Mouse (Mus musculus) left cerebral cortex, postnatal 36 days (tissue): ENCODE data around the gene Bcl2a1b. TPM values are rescaled to one million over a fixed set of nuclear protein-coding genes. Genes with fewer than 3 reads are reported as not detected.
"Not testable (repeated sequence)": the region's sequence is repeated elsewhere in the genome, so short reads cannot be mapped to it uniquely, and the experiment has no call there.

Experiments used
- DNase-seq, 2 experiments: peaks; one replicate each; pipeline ENCODE4 v3.0.0; 2021 to 2022; ENCODE audit warnings: low spot score in 2 of 2, mixed read lengths in 1 of 2
- intact Hi-C: fragments of 180-260 bp; cut with DNase I; formaldehyde crosslinking; loops from one replicate; pipeline ENCODE4 v1.15.1; 2025
- total RNA-seq, 2 experiments: library from RNA; stranded (reverse); gene quantifications; 2 replicates each; pipeline ENCODE4 v1.2.3; 2021

Gene Bcl2a1b
- total RNA-seq, 2 experiments from 2014 or later: 0.64 TPM; not detected in 1

GRCm38 (mm10) chr9:89237131-89237530, 38.1 kb downstream of the Bcl2a1b start:
- intact Hi-C loops, DNase-seq: not testable (repeated sequence)

DNA sequence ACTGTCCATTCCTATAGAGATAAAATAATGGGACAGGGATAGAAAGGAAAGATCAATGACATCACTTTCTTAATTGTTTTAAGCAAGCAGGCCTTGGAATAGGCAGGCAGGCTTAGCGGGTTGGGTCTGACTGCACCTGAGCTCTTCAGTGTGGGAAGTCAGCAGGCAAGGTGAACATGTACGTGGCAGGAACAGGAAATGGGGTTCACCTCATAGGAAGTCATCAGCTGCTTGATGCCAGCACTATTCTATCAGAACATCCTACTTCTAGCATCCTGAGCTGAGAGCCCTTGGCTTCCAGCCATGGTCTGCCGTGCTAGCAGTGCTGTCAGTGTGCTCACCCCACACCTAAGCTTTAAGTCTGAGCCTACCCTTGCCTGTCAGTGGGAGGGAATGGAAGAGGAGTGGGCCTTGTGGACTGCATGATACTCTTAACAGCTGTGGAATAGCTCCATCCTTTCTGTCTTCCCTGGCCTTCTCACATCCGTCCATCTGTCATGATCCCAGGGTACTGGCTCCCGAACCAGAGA, 40.0 kb downstream of the Bcl2a1b start:
- DNase-seq, intact Hi-C loops: not testable (repeated sequence)

DNA sequence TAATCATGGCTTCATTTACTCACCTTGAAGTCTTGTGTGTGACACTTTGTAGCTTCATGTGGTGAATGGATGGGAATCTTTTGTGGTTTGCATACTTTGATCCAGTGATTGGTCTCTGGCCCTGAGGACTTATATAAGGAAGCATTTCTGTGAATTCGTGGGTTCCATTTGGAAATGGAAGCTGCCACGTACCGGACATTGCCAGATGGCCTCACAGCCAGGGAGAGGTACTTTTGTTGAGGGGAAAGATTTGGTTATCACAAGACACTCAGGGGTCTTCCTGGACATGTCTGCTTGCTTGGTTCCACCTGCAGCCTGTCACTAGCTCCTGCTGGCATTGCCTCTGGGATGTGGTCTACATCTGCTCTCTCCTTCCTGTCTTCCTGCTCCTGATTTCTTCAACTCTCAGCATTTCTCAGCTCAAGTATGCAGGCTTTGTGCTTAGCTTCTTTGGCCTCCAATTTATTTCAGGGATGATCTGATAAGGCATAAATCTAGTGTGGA, 41.6 kb downstream of the Bcl2a1b start:
- intact Hi-C loops, DNase-seq: not testable (repeated sequence)

DNA sequence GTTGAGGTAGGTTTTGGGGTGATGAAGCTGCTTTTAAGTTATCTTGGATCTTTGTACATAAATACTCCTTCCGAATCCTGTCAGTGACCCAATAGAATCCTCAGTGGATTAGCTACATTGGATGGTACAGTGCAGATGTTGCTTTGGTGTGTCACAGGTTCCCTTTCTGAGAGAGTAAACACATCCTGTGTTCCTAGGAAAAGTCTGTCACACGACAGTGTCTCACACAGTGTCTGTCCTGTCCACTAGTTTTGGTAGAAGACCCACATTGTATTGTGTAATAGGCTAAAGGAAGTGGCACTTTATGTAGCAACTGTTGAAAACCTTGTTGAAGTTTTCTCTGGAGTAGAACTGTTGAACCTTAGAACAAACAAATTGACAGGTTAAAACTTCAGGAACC, 54.4 kb downstream of the Bcl2a1b start:
- DNase-seq: no peak
- intact Hi-C loops: no loop called here

- intact Hi-C loops: no loop called here
- DNase-seq: no peak
Observed at GRCm38 (mm10) chr9:89256556-89257335, 57.7 kb downstream of the Bcl2a1b start.

Other genes starting within 250 kb of the Bcl2a1b start
- not detected for gene Bcl2a1a, start 242.3 kb upstream of the Bcl2a1b start, total RNA-seq
- not detected for gene Trim43b, start 106.4 kb upstream of the Bcl2a1b start, total RNA-seq
- not detected for gene Gm29094, start 170 bp downstream of the Bcl2a1b start, total RNA-seq
- 10 to 100 TPM; 28.4 to 38.4 TPM for gene Mthfs, start 11.5 kb downstream of the Bcl2a1b start, total RNA-seq